Mouse (Mus musculus): ENCODE measurements at regions not wholly inside any gene's neighbourhood (a gene's known extent, or its start where the extent isn't known, plus 50 kb on each side); places are given as distances from the start of the nearest gene placed in this dataset.

DNA sequence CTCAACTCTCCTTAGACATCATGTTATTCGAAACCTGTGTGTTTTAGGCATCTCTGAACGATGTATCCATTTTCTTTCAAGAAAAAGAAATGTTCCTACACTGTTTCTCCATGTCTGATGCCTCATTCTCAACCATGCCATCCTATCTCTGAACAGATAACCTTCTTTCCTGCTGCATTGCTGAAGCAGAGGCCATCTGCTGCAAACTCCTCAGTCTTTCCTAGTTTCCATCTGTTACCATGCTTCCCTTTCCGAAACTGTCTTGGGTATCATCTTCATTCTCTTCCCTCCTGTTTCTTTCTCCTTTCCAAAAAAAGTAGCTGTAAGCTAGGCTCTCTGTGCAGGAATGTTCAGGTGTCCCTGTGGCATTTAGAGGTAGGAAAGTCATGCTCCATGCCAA, 1063.3 kb downstream of the 5730522E02Rik start:
- no peak for DNase-seq (ENCODE audit: extremely low spot score in 1 of 2, low spot score in 2 of 2)
- intact Hi-C loops (cut with DNase I): no loop called here

DNA sequence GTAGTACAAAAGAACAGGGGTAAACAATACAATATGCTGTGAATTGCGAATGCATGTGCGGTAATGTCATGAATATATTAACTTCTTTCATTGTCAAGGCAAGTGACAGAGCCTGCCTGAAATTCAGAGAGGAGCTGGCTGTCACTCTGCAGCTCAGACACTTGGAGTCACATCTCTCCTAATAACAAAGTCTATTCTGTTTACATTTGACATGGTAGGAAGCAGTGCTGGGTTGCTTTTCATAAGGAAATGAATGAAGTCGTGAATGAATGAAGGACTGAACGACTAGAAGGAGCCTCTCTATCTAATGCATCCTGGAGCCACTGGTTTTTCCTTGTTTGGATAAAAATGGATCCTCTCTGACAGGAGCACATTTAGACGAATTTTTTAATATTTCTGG, 1053.9 kb downstream of the 5730522E02Rik start:
- DNase-seq (ENCODE audit: extremely low spot score in 1 of 2, low spot score in 2 of 2): no peak
- intact Hi-C loops (cut with DNase I): no loop called here

DNA sequence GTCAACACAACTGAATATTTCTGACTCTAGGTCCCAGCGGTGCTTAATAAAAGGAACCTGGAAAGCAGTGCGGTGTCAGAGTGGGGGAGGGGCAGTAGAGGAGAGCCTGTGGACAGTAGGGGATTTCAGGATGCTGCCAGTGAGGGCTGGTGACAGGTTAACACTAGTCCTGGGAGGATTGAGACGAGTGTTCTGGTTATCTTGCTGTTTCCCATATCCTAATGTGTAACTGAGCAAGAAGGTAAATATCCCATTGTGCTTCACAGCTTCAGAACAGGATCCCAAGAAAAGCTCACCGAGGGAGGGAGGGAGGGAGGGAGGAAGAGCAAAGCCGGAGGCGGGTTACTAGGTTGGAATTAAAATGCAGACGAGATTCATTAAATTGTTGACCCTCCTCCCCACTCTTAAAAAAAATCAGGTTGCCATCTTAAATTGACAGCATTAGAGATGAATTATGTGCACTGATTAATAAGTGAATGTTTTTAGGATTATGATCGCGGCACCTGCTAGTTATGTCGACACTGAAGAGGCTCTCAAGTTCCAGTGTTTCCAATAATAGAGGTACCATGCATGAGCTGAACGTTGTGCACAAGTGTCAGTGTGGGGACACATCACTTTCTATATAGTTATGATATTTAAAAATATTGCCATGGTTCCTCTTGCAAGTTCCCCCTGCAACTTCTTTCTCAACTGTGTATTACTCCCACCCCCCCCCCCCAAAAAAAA, 1053.3 kb downstream of the 5730522E02Rik start:
- intact Hi-C loops (cut with DNase I): no loop called here
- peak in 1 of 2 experiments; percentile 31 for DNase-seq (ENCODE audit: extremely low spot score in 1 of 2, low spot score in 2 of 2)

DNA sequence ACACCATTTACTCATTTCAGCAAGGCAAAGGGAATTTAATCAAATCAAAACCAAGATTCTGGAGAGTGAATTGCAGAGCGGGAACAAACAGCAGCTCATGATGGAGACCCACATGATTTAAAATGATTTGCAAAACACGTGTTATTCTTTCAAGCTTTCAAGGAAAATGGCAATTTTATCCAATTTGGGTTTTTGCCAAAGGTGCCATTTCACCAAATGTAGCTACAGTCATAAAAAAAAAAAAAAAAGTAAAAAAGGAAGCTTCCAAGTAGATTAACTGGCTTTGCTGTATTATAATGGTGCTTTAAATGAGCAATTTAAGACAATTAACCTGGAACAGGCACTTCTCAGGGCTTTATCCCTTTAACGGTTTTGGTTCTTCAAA, 1052.7 kb downstream of the 5730522E02Rik start:
- DNase-seq (ENCODE audit: extremely low spot score in 1 of 2, low spot score in 2 of 2): no peak
- intact Hi-C loops (cut with DNase I): no loop called here

DNA sequence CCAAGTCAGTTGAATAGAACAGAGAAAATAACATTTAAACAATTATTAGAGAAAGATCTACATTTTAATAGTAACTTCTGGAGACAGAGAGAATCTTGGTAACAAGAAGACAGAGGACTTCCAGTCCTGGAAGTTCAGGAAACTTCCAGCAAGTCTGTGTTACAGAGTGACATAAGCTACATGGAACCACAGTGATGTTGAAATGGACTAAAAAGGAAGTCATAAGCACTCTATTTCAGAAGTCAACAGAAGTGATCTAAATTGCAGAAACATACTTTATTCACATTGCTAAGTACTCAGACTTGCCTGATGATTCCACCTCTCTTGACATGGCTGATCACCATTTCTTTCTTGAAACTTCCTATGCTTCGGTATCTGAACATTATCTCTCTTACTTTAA, 1051.7 kb downstream of the 5730522E02Rik start:
- intact Hi-C loops (cut with DNase I): no loop called here
- DNase-seq (ENCODE audit: extremely low spot score in 1 of 2, low spot score in 2 of 2): no peak

DNA sequence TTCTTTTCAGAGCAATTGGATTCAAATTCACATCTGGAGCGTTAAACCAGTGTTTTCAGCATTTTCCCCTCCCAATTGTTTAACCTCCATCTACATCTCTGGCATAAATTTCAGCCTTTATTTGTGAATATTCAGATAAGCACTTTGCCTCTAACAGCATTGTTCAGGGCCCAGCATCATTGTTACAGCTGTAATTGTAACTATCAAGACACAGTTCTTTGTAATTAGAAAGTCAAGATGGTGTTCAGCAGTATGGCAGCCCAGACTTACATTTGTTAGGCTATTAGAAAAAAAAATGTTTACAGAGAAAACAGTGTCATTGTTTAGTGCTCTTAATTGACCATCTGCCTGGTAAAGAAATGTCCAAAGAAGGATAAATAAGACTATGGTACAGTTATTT, 1042.6 kb downstream of the 5730522E02Rik start:
- intact Hi-C loops (cut with DNase I): no loop called here
- DNase-seq (ENCODE audit: extremely low spot score in 1 of 2, low spot score in 2 of 2): no peak

DNA sequence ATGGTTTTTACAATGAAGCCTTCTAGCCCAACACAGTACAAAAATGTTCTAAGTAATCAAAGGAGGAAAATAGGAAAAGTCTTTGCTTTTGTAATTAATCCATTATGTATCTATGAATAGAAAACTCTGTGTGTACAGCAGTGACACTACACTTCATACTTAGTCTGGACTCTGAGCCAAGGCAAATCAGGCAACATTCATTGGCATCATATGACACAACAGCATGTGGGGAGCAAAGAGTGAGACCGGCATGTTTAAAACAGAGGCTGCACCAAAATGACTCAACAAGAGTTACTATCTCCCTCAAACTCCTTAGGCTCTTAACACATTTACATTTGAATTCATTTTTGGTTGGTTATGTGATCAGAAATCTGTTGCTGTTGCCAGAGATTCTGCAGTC, 1039.5 kb downstream of the 5730522E02Rik start:
- intact Hi-C loops (cut with DNase I): no loop called here
- no peak for DNase-seq (ENCODE audit: extremely low spot score in 1 of 2, low spot score in 2 of 2)

All from left cerebral cortex, postnatal 10 days (tissue).